Mouse (Mus musculus) heart, postnatal 25 days (tissue): ENCODE data around the gene Rilp. TPM values are rescaled to one million over a fixed set of nuclear protein-coding genes. Genes with fewer than 3 reads are reported as not detected.
A peak's percentile ranks its signal among the peaks of the same experiment; 100 is the strongest.

ENCODE experiments used
- DNase-seq: peaks from one replicate; pipeline ENCODE4 v3.0.0; 2022; ENCODE audit warnings: low spot score
- intact Hi-C: fragments of 180-260 bp; cut with DNase I; formaldehyde crosslinking; loops from one replicate; pipeline ENCODE4 v1.15.1; 2025
- total RNA-seq, 2 experiments: library from RNA; stranded (reverse); gene quantifications; 2 replicates each; pipeline ENCODE4 v1.2.3; 2021

The Rilp gene
- total RNA-seq, 2 experiments from 2014 or later, result 47.4 to 47.8 TPM

DNA sequence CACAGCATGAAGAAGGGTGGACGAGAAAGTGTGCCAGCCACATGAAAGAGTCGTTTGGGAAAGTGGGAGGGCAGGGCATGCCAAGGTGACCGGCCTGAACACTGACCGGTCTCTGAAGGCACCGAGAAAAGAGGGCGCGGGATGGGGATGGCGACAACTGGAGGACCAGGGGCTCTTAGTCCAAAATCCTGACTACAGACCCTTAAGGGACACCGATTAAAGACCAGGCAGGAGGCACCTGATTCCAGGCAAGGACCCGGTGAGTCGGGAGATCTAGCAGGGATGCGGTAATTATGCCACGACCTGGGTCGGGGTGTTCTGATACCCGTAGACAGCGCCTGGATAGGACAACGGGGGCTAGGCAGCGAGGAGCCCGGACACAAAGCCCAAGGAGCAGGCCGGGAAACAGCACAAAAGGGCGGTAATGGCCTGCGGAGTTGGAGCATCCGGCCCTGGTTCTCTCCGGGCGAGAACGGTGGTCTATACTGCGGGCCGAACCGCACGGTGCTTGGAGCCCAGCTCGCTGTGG lies 21.0 kb downstream of the Rilp start:
- DNase-seq, result no peak
- intact Hi-C loops, result loop anchor here (1.0 kb wide), 1 partner anchor 42 kb away; no protein-coding TSS in a partner anchor

DNA sequence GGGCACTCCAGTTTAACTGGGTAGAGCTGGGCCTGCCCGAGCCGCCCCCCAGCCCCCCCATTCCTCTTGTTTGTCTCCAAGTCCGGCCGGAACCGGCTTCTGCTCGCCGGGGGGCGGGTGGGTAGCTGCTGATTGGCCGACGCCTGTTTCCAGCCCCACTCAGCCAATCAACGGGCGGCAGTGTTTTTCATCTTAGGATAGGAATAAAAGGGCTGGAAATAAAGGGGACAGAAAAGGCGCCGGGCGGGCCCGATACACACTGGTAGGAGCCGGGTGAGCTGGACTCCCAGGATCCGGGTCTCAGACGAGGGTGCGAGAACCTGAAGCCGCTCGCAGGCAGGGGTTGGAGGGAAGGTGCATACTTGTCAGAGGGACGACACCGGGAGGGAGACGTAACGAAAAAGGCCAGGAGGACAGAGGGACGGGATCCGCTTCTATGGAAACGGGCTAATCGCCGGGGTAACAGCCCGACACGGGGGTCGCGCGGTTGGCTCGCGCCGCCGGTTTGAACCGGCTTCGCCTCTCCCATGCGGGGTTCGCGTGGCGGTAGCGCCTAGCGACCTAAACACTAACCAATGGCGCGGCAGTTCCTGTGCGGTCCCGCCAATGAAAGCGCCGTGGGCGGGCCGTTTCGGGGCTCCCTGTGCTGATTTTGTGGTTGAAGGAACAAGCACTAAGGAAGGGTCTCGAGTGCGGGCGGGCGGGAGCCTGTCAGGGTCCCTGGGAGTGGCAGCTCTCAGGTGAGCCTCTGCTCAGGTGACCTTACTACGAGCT lies 21.8 kb downstream of the Rilp start, which contains the start of gene Slc43a2:
Gene Slc43a2, plus strand, starts transcription at position 226 of the 774 bp plus-strand sequence.
- DNase-seq, result peak; percentile 89
- intact Hi-C loops, result no loop called here

DNA sequence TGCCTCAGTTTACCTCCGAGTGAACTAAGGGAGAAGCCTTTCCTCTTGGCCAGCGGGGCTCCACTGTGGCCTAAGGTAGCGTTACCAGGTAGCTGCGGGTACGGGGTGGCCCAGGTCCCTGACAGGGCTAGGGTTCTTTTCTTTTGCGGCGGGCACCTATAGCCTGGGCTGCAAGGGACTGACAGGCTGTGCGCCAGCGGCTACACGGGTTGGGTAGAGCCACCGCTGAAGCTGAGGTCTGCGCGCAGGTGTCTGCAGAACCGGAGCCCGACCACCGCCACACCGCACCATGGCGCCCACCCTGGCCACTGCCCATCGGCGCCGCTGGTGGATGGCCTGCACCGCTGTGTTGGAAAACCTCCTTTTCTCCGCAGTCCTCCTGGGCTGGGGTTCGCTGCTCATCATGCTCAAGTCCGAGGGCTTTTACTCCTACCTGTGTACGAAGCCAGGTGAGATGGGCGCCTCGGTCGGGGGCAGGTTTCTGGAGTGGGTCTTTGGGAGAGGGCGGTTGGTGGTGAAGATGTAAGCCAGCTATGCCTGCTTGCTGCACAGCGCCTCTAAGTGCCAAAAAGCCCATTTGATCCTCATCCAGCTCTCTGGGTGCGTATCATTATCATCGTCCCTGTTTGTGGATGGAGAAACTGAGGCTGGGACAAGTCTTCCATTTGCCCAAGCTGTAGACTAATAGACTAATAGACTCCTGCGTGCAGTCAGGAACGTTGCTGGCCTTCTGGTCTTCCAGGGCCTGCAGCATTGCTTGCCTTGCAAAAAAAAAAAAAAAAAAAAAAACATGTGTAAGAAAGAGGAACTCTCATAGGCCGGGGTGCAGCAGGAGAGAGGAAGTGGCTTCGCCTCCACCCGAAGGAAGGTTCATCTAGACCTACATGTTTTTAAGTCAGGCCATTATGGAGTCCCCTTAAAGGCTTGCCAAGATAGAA lies 22.7 kb downstream of the Rilp start:
- intact Hi-C loops, result no loop called here
- DNase-seq, result no peak

DNA sequence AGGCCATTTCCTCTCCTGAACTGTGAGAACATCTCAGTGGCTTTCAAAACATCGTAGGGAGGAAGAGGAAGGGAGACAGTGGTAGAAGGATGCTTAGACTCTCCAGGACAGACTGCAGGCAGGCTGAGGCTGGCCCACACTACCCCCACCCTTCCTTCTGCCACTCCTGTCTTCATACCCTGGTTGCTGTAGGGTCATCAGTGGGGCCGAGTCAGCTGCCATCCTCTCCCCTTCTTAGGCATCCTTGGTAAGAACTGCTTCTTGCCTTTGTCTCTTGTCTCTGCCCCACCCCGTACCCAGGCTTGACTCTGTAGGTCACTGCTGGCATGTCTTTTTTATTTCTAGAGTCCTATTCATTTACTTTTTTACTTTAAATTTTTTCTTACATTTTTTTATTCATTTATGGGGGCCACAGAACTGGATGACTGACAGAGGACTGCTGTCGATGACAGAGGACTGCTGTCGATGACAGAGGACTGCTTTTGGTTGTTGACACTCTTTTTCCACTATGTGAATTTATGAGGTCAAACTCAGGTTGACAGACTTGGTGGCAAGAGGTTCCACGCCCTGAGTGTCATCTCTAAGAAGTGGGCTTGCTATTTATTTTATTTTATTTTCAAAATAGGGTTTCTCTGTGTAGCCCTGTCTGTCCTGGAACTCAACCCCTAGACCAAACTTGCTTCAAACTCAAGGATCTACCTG lies 23.6 kb downstream of the Rilp start:
- intact Hi-C loops, result loop anchor here (2.0 kb wide), 1 partner anchor 15 kb away; no protein-coding TSS in a partner anchor
- no peak for DNase-seq

DNA sequence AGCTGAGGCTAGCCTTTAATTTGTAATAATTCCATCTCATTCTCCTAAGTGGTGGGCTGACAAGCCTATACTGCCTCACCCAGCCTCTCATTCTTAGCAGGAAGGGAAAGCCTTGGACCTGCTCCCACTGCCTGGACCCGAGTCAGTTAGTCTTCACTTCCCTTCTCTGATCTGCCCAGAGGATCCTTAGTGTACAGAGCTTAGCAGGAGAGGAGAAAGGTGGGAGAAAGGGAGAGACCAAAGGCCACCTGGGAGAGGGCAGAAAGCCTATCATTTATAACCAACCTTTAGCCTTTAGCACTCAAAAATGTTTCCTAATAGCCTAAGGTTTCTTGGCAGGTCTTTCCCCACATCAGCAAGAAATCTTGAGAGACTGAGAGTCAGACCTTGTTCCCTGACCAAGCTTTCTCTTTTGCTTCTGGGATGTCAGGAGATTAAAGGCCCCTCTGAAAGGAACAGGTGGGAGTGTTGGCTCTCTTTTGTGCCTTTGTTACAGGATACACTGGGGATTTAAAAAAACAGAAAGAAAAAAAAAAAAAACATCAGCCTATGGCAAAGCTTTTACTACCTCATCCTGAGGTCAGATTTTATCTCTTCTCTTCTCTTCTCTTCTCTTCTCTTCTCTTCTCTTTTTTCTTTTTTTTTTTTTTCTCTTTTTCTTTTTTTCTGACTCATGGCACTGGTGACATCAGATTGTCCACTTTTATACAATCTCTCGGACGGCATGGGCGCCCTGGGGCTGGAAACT lies 24.6 kb downstream of the Rilp start:
- no peak for DNase-seq
- intact Hi-C loops, result loop anchor here (2.0 kb wide), 1 partner anchor 14 kb away; no protein-coding TSS in a partner anchor

DNA sequence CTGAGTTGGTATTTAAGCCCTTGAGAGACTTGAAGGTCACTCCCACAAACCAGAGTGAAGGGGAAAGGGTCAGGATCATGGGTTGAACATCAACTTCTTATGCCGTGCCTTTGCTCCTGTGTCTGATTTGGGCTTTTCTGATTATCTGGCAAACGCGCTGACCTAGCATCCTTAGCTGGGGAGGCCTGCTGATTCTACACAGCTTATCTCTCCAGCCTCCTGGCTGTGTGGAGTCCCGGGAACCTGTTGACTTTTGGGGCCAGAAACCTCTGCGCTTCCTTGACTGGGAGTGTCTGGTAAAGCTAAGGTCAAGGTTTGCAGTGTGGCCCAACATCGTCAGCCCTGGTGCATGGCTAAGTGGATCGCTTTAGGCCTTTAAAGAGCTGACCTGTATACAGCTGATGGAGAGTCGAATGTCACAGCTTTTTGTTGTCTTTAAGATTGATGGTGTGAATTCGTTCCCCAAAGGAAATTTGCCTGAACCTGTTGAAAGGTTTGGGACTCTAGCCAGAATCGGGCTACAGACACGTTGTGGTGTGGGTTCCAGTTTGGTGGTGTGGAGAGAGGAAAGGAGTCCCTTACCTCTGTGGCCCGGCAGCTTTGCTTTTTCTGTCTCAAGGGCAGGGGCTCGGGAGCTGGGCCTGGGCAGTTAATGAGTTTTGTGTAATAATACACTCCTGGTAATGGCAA lies 25.4 kb downstream of the Rilp start:
- no peak for DNase-seq
- intact Hi-C loops, result loop anchor here (2.0 kb wide), 1 partner anchor 14 kb away; no protein-coding TSS in a partner anchor

DNA sequence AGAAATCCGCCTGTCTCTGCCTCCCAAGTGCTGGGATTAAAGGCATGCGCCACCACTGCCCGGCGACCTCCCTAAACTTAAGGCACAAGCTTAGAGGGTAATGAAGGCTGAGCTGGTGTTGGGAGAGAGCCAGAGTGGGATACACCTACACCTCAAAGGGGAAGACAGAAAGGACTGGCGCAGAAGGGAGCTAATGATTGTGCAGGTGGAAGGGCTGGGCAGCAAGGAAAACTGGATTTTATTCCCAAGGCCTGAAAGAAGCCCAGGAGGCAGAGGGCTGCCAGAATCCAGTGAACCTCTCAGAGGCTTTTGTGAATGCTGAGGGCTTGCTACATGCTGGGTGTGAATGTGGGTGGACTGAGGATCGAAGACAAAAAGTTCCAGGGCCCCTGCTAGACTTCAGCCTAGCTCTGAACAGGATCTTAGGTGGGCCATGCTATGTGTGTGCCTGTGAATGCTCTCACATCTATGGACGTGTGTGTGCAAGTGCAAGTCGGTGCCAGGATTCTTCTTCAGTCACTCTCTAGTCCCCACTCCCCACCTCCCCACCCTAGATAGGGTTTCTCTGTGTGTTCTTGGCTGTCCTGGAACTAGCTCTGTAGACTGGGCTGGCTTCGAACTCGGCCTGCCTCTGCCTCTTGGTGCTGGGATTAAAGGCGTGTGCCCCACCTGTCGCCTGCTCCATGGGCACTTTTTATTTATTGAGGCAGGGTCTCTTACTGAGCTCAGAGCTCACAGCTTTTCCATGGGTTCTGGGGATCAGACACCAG lies 26.5 kb downstream of the Rilp start:
- no peak for DNase-seq

DNA sequence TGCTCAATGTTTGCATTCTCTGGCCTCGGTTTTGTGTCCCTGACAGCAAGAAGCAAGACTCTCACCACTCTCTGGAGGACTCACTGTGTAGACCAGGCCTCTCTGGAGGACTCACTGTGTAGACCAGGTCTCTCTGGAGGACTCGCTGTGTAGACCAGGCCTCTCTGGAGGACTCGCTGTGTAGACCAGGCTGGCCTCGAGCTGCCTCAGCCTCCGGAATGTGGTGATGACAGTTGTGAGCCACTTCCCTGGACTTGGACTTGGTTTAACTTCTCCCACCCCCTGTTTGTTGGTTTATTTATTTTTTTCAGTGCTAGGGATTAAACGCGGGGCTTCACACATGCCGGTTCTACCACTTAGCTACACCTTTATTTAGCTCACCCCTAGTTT lies 27.1 kb downstream of the Rilp start:
- no peak for DNase-seq
- intact Hi-C loops, result no loop called here

More for the DNA sequence above, 26.5 kb downstream of the Rilp start:
- intact Hi-C loops, result no loop called here

DNA sequence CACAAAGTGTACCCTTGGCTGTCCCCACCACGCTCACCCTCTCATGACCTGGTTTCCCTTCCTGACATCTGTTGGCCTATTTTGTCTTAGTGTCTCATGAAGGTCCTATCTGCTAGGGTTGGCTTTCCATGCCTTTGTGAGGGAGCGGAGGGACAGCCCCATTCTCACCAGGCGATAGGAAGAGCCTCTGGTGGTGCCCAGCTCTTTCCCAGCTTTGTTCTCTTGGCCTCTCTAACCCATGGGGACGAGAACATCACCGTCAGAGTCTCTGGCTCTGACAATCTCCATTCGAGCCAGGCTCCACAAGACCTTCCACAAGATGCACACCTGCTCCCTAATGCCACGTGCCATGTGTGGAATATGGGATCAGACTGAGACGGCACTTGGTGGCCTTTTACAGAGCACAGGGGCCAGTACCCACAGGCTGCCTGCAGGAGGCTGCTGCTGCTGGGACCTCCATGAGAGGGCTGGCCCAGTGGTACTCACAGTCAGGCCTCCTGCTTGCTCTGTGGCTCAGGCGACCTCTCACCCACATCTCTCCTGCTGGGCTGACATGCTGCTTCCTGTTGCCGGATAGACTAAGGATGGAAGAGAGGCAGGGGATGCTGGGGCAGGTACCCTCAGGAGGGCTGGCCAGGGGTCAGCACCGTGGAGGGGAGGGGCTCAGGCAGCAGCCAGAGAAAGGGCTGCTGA lies 27.7 kb downstream of the Rilp start:
- intact Hi-C loops, result no loop called here
- DNase-seq, result no peak

DNA sequence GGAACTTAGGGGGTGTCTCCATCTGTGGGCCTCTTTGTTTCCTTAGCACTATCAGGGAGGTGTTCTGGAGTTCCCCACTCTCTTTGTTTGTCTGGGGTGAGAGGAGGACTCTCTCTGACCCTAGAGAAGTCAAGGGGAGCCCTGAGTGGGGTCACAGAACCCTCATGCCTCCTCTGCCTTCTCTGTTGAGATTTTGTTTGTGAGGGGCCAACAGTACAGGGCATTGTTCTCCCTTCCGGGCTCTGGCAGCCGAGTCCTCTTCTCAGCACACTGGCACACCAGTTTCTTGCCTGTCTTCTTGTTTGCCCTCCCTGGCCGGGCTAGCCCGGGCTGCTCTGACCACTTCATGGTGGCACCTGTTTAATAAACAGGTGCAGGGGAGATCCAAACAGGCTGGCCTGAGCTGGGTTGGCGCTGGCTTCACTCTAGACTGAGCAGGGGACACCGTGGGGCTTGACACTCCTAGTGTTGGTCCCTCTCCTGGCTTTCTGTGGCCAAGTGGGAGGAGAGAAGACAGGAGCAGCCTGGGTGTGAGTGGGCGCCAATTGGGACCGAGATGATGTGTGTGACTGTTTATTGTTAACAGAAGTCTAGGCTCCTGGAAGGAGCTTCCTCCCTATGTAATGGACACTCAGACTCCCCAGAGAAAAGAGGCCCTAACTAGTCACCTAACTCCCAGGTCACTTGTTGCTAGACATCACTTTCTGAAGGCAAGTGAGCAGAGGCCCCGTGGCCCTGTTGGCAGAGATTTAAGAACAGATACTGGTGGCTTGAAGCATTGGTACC lies 28.5 kb downstream of the Rilp start:
- DNase-seq, result no peak
- intact Hi-C loops, result no loop called here

DNA sequence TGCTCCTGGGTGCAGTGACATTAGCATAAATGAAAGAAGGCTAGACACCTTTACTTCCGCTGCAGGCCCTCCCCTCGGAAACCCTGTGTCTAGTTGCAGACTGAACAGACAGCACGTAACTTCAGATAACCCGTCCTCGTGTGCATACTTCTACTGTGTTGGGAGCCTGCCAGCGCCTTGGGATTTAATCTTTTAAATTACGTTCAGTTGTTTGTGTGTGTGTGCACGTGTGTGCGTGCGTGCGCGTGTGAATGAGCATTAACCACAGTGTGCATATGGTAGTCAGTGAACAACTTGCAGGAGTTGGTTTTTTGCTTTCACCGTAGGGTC lies 29.0 kb downstream of the Rilp start:
- no peak for DNase-seq
- intact Hi-C loops, result no loop called here

DNA sequence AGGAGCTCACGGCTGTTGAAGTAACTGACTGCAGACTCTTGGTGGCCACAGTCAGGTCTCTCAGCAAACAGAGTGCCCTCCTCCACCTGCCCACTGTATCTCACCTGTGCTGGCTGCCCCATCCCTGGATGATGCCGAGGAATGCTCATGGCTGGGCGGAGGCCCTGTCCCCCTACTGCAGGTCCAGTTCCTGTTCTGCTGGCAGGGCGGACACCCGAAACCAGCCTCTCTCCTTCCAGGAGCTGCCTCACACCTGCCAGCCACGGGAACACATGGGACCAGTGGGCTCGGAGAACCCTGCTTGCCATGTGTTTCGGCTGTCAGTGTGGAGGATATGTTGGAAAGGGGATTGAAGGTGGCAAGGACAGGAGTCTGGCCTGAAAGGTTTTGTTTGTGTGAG lies 30.3 kb downstream of the Rilp start:
- intact Hi-C loops, result no loop called here
- DNase-seq, result no peak

DNA sequence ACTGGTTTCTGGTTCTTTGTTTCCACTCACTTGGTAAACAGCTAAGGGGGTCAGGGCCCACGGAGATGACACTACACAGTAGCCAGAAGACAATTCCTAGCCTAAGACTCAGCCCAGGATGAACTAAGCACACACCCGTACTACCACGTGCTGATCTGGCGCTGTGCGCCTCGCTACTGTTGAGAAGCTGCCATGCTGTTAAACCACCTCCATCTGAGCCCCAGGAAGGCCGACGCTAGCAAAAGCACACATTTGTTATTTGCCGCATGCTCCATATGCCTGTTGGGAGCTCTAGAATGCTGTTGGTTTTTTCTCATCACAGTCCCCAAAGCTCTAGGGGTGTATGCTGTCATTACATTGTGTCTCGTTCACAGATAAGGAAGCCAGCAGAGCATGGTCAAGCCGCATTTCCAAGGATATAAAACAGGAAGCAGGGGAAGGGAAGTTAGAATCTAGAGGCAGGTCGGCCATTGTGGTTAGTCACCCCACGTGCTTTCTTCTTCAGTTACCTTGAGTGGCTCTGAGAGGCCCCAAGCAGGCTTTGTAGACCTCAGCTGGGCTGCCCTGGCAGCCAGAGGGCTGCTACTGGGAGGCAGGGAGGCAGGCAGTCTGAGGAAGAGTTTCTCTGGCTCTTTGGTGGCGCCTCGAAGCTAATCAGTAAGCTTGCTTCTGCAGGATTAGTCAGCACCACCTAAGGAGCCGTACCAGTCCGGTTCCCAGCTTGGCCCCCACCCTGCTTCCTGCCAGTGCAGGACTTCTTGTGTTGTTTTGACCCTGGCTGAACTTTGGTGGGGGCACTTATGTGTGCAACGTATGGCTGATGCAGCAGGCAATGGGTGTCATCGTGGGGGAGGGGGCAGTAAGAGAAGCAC lies 31.1 kb downstream of the Rilp start:
- intact Hi-C loops, result no loop called here
- no peak for DNase-seq

DNA sequence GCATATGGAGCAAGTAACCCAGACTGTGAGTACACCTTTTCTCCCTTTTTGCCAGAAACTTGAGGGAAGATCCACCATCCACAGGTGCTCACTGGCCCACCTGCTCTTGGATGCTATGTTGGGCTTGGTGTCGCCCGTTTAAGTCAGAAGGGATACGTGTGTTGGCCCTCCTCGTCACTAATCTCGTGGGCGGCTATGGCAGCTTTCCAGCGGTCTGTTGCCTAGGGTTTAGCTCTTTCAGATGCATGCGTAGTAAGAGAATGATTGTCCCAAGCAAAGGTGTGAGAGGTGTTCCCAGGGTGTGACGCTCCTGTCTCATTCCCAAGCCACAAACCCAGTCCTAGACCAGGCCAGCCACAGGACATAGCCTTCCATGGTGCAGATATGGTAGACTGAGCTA lies 34.8 kb downstream of the Rilp start:
- intact Hi-C loops, result no loop called here
- no peak for DNase-seq

DNA sequence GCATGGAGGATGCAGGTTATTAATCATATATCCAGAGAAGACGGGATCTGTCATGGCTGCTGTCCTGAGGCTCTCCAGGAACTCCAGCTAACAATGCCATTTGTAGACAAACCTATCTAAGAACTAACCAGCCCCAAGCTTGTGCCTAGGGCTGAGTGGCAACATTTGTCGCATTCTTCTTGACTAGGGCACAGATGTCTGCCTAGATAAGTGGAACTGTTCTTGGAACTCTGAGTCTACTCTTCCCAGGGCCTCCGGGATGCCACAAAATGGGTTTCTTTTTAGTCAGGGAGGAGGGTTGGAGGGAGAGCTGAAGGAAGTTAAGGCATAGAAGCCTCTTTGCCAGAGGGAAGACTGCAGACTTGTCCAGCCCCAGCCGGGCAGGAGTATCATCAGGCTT lies 36.2 kb downstream of the Rilp start:
- intact Hi-C loops, result no loop called here
- no peak for DNase-seq

DNA sequence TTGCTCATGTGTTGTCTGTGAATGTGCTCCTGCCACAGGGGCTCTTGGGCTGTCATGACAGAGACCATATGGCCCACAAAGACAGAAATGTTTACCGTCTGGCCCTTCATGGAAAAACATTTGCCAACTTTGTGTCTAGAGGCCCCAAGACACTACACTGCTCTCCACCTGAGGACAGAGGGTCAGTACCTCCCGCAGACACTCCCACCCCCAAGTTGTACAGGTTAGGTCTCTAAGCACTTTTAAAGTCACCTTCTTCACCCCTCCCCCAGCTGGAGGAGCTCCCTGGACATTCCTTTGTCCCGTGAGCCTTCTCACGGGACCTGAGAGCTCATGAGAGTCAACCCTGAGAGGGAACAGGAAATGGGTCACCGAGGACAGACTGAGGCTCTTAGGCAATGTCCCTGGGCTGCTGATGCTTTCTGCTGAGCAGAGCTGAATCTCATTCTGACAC lies 39.8 kb downstream of the Rilp start:
- intact Hi-C loops, result loop anchor here (2.0 kb wide), 1 partner anchor 15 kb away; no protein-coding TSS in a partner anchor
- DNase-seq, result no peak
